Mouse (Mus musculus): Measurements from ENCODE around the gene Ttf1.

The Ttf1 gene

DNA sequence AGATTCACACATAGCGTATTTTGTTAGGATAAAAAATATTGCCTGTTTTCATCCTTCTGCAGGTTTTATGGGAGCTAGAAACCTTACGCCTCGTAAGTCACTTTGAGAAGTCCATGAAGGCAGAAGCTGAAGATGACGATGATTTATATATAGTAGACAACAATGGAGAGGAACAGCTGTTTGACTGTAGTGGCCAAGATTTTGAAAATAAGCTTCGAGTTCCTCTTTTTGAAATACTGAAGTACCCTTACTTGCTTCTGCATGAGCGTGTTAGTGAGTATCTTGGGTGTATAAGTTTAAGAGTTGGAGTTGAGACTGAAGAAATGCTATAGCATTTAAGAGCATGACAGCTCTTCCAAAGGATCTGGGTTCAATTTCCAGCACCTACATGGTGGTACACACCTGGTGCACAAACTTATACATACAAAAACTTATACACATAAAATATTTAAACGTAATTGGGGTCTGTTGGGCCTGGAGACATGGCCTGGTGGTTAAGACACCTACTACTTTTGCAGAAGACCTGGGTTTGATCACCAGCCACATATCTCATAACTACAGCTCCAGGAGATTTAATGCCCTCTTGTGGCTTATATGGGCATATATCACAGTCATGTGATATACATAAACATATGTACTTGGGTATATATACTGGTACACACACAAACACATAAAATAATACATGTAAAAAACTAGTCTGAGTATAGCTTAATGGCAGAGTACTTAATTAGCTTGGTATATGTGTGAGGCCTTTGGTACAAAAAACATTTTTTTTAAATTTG, 70.2 kb downstream of the Ttf1 start:
- no peak for DNase-seq

DNA sequence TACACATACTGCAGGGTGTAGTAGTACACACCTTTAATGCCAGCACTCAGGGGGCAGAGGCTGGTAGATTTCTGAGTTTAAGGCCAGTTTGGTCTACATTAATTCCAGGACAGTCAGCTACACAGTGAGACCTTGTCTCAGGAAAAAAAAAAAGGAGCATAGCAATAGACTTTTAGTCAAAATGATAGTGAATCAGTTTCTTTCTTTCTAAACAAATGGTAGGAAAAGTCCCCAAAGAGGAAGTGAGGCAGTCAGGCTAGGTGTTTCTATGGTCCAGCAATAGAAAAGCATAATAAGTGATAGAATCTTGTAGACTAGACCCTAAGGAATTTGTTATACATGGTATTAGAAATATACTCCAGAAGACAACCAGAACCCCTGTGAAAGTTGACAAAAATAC, 75.1 kb downstream of the Ttf1 start:
- no peak for DNase-seq
